Mouse (Mus musculus) heart, postnatal 0 days (tissue): ENCODE data around the gene Tmcc1. TPM values are rescaled to one million over a fixed set of nuclear protein-coding genes. Genes with fewer than 3 reads are reported as not detected.

Experiments
- ATAC-seq: fragments of 200-750 bp; cut with Nextera tagmentation; 2 replicates; pipeline ENCODE4 v1.8.0; 2017; ENCODE audit warnings: low read depth, moderate number of reproducible peaks, moderate library complexity; ENCODE audit not compliant: insufficient read depth
- DNase-seq: peaks from one replicate; pipeline ENCODE4 v3.0.0-alpha.2; 2016; ENCODE audit warnings: low spot score
- H3K27ac ChIP-seq: fragments of 300-500 bp; sonication (generic); 2 replicates; pipeline ENCODE4 v1.5.1; 2014; ENCODE audit warnings: low read depth, mild to moderate bottlenecking
- H3K27me3 ChIP-seq: fragments of 300-500 bp; sonication (generic); 2 replicates; pipeline ENCODE4 v1.6.1; 2014; ENCODE audit warnings: low read length, mixed read lengths; ENCODE audit not compliant: control insufficient read depth, insufficient read depth
- H3K36me3 ChIP-seq: fragments of 300-500 bp; sonication (generic); replicated peaks from 2 replicates; pipeline ENCODE4 v1.6.1; 2014; ENCODE audit warnings: low read length, mixed read lengths; ENCODE audit not compliant: control insufficient read depth, insufficient read depth
- H3K4me1 ChIP-seq: fragments of 300-500 bp; sonication (generic); 2 replicates; pipeline ENCODE4 v1.6.1; 2014; ENCODE audit warnings: antibody characterized with exemption; ENCODE audit not compliant: control insufficient read depth, insufficient read depth
- H3K4me2 ChIP-seq: fragments of 300-500 bp; sonication (generic); 2 replicates; pipeline ENCODE4 v1.6.1; 2014; ENCODE audit warnings: low read depth, mild to moderate bottlenecking, low read length, moderate library complexity
- H3K4me3 ChIP-seq: fragments of 300-500 bp; sonication (generic); 2 replicates; pipeline ENCODE4 v1.5.1; 2014; ENCODE audit warnings: low read depth, low read length
- H3K9ac ChIP-seq: fragments of 300-500 bp; sonication (generic); replicated peaks from 2 replicates; pipeline ENCODE4 v1.6.1; 2014; ENCODE audit warnings: low read depth, low read length, mixed read lengths
- H3K9me3 ChIP-seq: fragments of 300-500 bp; sonication (generic); replicated peaks from 2 replicates; pipeline ENCODE4 v1.6.1; 2016; ENCODE audit warnings: low read length; ENCODE audit not compliant: control insufficient read depth
- CTCF ChIP-seq: IDR thresholded peaks from 2 replicates; pipeline ENCODE4 v1.5.1; 2016; ENCODE audit warnings: antibody characterized with exemption, control low read depth, low read depth
- EP300 ChIP-seq: IDR thresholded peaks from 2 replicates; pipeline ENCODE4 v1.6.1; 2016; ENCODE audit warnings: antibody characterized with exemption, low read depth
- WGBS: fragments of 180-500 bp; shearing (Covaris S2); extraction: QIAGEN DNeasy Blood & Tissue Kit; methylation state at CpG from one replicate; pipeline ENCODE4 v1.1.7; 2014; 5-methylcytosine and 5-hydroxymethylcytosine counted together
- polyA plus RNA-seq: library from polyadenylated mRNA; unstranded; fragments of >200 nt; fragmentation: Nextera tagmentation; extraction: Ambion mirVana; gene quantifications from 2 replicates; pipeline ENCODE4 v1.2.1, GENCODE M21; 2015
- total RNA-seq: library from RNA; depleted of rRNA; stranded (reverse); fragments of >200 nt; gene quantifications from 2 replicates; pipeline ENCODE4 v1.2.3, GENCODE M21; 2014; ENCODE audit warnings: low replicate concordance

The Tmcc1 gene
- total and polyA plus RNA-seq, 2 experiments from 2014 or later, result 6.9 to 21.1 TPM

DNA sequence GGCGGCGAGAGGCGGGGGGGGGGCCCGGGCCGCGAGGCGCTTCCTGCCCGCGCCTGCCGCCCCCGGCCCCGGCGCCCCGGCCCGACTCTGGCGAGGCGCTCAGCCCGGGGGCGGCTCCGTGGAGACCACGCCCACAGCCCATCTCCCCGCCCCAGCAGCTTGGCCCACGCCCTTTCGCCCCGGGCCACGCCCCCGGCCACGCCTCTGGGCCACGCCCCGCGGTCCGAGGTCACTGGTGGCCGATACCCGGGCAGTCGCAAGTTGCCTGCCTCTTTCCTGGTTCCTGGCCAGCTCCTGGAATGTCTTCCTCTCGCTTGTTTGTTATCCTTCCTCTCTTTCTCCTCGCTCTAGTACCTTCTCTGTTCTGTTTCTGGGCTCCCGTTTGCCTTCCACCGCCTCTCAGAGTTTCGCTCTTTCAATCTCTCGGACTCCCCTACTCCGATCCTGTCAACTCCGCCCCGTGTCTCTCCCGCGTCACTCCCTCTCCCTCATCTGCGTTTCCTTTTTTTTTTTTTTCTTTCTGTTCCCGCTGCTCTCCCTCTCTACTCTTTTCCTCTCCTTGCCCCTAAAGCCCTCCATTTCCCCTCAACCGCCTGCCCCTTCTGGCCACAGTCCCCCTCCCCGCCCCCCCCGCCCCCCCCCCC is 198.3 kb downstream of the Tmcc1 start, which contains the start of gene Plxnd1:
Gene Plxnd1, minus strand, starts transcription at position 129 of the 644 bp plus-strand sequence.
- peaks cover 11% of the 10 kb centered on the region for H3K9me3 ChIP-seq
- H3K36me3 ChIP-seq, result no peaks in the 10 kb centered on the region; the same call in 1 of the 2 replicates
- H3K27me3 ChIP-seq, result peaks cover 26% of the 10 kb centered on the region
- peak within 1 kb of the TSS; percentile 83 for H3K27ac ChIP-seq
- peak; percentile 76 for DNase-seq
- no peak for TF ChIP-seq EP300
- H3K9ac ChIP-seq, result peak within 1 kb of the TSS; percentile 71
- H3K4me3 ChIP-seq, result peak within 1 kb of the TSS; percentile 65
- ATAC-seq, result peak; percentile 77
- peaks cover 5% of the 10 kb centered on the region; the same call in 1 of the 2 replicates for H3K4me1 ChIP-seq
- 4% methylated on average over 33 of the region's 51 CpGs for WGBS
- H3K4me2 ChIP-seq, result peak within 1 kb of the TSS; percentile 64

DNA sequence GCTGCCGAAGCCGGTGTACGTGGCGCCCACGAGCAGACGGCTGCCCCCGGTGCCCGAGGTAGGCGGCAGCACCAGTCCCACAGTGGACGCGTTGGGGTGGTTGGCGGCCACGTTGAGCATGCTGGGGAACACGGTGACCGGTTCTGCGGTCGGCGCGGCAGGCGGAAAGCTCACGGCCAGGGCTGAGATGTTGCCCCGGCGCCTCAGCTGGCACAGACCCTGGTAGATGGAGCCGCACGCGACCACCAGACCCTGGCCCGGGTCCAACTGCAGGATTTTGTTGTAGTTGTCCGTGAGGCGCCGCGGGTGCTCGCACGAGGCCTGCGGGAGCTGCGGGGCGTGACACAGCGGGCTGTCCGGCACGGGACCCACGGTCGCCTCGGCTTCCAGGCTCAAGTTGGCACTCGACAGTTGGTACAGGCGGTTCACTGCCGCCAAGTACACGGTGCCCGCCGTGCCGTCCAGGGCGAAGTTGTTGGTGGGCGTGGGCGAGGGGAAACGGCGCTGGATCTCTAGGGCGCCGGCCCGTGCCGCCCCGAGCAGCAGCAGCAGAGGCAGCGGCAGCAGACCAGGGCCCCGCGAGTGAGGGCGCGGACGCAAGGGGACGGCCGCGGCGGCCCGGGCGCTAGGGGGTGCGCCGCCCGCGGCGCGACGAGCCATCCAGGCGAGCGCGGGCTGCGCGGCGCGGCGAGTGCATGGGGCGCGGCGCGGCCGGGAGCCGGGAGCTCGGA is 199.0 kb downstream of the Tmcc1 start:
- DNase-seq (no peak), ATAC-seq (no peak; the same call in 1 of the 2 replicates)
- Histone ChIP-seq H3K36me3 (no peaks in the 10 kb centered on the region; the same call in 1 of the 2 replicates), H3K9me3 (peaks cover 11% of the 10 kb centered on the region), H3K4me3 (peak overlapping the region; percentile 65), H3K4me1 (peaks cover 5% of the 10 kb centered on the region; the same call in 1 of the 2 replicates), H3K27ac (peak overlapping the region; percentile 83), H3K4me2 (peak overlapping the region; percentile 64), H3K9ac (peak overlapping the region; percentile 71), H3K27me3 (peaks cover 26% of the 10 kb centered on the region)
- TF ChIP-seq CTCF (no peak), EP300 (no peak)
- 2% methylated on average over 64 of the region's 93 CpGs for WGBS

DNA sequence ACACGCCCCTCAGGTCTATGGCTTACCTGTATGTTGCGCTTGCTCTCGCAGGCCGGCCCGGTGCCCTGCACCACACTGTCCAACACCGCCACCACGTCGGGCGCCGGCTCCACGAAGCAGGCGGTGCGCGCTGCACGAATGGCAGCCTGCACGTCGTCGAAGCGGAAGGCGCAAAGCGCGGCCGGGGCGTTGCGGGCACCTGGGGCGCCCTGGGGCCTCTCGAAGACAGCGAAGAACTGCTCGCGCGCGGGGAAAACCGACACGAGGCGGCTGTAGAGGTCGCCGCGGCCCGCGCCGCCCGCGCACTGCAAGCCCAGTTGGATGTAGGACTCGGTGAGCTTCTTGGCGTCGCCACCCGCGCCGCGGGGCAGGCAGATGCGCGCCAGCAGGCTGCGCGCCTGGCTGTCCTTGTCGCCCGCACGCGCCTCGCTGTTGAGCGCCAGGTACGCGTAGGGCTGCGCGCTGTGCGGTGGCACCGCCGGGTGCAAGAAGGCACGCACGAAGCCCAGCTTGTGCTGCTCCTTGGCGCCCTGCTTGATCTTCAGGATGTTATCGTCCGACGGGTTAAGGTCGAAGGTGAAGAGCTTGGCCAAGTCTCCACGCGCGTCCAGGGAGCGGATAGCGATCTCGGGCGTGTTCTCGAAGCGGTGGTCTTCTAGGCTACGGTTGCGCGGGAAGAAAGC is 199.7 kb downstream of the Tmcc1 start:
- no peak for TF ChIP-seq CTCF
- TF ChIP-seq EP300, result no peak
- peaks cover 26% of the 10 kb centered on the region for H3K27me3 ChIP-seq
- H3K27ac ChIP-seq, result peak overlapping the region; percentile 83
- peaks cover 11% of the 10 kb centered on the region for H3K9me3 ChIP-seq
- H3K9ac ChIP-seq, result peak overlapping the region; percentile 71
- ATAC-seq (no peak), DNase-seq (no peak)
- H3K4me1 ChIP-seq, result peaks cover 3% of the 10 kb centered on the region; the same call in 1 of the 2 replicates
- no peaks in the 10 kb centered on the region; the same call in 1 of the 2 replicates for H3K36me3 ChIP-seq
- peak overlapping the region; percentile 64 for H3K4me2 ChIP-seq
- H3K4me3 ChIP-seq, result peak overlapping the region; percentile 65
- WGBS, result 2% methylated on average over 80 of the region's 86 CpGs

DNA sequence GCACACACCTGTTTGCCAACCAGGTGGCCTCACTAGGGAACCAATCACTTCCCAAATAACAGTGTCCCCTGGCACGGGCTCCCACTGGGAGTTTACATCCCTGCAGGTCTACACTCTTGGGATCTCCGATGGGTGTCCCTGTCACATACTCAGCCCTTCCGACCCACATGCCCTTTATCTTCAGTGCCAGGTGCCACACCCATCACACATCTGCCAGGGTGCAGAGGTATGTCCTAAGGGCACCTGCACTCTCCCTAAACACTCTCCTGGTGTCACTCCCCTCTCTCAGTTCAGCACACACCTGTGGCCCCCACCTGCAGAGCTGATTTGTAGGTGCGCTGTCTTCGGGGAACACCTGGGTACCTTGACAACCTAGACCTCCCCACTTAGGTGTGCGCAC is 200.3 kb downstream of the Tmcc1 start:
- peaks cover 26% of the 10 kb centered on the region for H3K27me3 ChIP-seq
- H3K27ac ChIP-seq, result peak overlapping the region; percentile 13; the same call in 1 of the 2 replicates
- DNase-seq, result no peak
- H3K4me1 ChIP-seq, result peaks cover 2% of the 10 kb centered on the region; the same call in 1 of the 2 replicates
- ATAC-seq, result no peak
- TF ChIP-seq CTCF (no peak), EP300 (no peak)
- peaks cover 11% of the 10 kb centered on the region for H3K9me3 ChIP-seq
- H3K4me3 ChIP-seq, result peak overlapping the region; percentile 65
- peak overlapping the region; percentile 64 for H3K4me2 ChIP-seq
- H3K36me3 ChIP-seq, result no peaks in the 10 kb centered on the region; the same call in 1 of the 2 replicates
- H3K9ac ChIP-seq, result peak overlapping the region; percentile 71
- 58% methylated on average over 6 of the region's 6 CpGs for WGBS

DNA sequence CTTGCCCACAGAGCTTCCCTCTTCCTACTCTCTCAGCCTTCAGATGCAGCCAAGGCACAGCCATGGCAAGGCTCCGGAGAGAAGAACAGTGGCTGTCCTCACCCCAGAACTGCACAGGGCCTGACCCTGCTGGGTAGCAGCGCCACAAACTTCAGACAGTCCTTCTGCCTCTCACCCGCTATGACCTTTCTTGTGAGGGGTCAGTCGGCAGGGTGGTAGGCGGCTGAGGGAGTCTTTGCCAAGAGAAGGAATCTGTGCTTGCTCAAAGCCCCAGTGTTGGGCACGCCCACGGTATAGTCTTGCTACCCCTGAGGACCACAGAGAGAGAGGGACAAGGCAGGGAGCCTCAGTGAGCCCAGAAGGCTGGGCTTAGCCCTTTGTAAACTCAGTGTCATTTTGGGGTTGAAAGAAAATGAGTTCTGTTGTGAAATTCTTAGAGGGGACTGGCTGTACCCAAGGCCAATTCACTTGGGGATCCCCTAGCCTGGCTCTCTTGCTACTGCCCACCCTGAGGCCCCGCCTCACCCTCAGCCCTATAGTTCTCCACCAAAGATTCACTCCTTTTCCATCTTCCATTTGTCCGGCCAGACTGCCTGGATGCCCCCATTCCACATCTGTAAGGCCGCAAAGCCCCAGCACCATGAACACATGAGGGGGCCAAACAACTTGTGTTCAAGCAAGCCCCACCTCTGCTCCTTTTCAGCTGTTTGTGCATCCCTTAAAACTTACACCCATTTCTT is 201.2 kb downstream of the Tmcc1 start:
- DNase-seq (no peak), ATAC-seq (no peak)
- WGBS, result 47% methylated on average over 10 of the region's 10 CpGs
- Histone ChIP-seq H3K36me3 (no peaks in the 10 kb centered on the region; the same call in 1 of the 2 replicates), H3K27me3 (peaks cover 26% of the 10 kb centered on the region), H3K4me3 (peak overlapping the region; percentile 65), H3K27ac (peak overlapping the region; percentile 28), H3K9me3 (peaks cover 11% of the 10 kb centered on the region), H3K4me2 (peak overlapping the region; percentile 64), H3K4me1 (no peaks in the 10 kb centered on the region; the same call in 1 of the 2 replicates), H3K9ac (peak overlapping the region; percentile 71)
- no peak for TF ChIP-seq CTCF
- no peak for TF ChIP-seq EP300
